In genomic region chr14:34103855-34104254, GRCm38 (mm10) we compare ENCODE assay signal across 30 mouse cellular contexts. TPM values are rescaled to one million over a fixed set of nuclear protein-coding genes. Genes with fewer than 3 reads are reported as not detected.
"Had no signal": no experiment of that assay in that cellular context is flagged by ENCODE, and none has a peak within 500 bp of the region (broad histone marks: within the 10 kb centered on the region; RNA-seq: fewer than 3 reads in every experiment).

No protein-coding gene starts in this region.

- H3K4me1 ChIP-seq: limb, embryonic 10.5 days; liver, embryonic 12.5 days; stomach, embryonic 15.5 days had no signal

- ATAC-seq: liver, embryonic 12.5 days had no signal

- H3K36me3 ChIP-seq: limb, embryonic 10.5 days; limb, embryonic 13.5 days; liver, embryonic 12.5 days; liver, embryonic 15.5 days; lung, embryonic 15.5 days; stomach, embryonic 15.5 days had no signal

- H3K4me2 ChIP-seq: limb, embryonic 13.5 days; liver, embryonic 12.5 days; liver, embryonic 15.5 days; lung, embryonic 15.5 days; midbrain, embryonic 11.5 days; stomach, embryonic 15.5 days had no signal

- H3K9ac ChIP-seq: limb, embryonic 13.5 days; liver, embryonic 12.5 days; liver, embryonic 15.5 days; lung, embryonic 15.5 days; stomach, embryonic 15.5 days had no signal

- H3K9me3 ChIP-seq: limb, embryonic 10.5 days; limb, embryonic 13.5 days; liver, embryonic 12.5 days; liver, embryonic 15.5 days; lung, embryonic 15.5 days; stomach, embryonic 15.5 days had no signal

- H3K4me3 ChIP-seq: limb, embryonic 10.5 days; limb, embryonic 13.5 days; liver, embryonic 12.5 days; liver, embryonic 15.5 days; lung, embryonic 15.5 days; stomach, embryonic 15.5 days had no signal

- H3K27ac ChIP-seq: limb, embryonic 10.5 days; limb, embryonic 13.5 days; liver, embryonic 12.5 days; liver, embryonic 15.5 days; lung, embryonic 15.5 days; stomach, embryonic 15.5 days had no signal

- H3K27me3 ChIP-seq: limb, embryonic 13.5 days; liver, embryonic 12.5 days; liver, embryonic 15.5 days; lung, embryonic 15.5 days; stomach, embryonic 15.5 days had no signal

- DNase-seq: kidney, adult 9 months; kidney, postnatal 14 days; kidney, postnatal 4 days; liver; lung, adult 18-20 months; lung, postnatal 4 days; midbrain, embryonic 14.5 days; right cerebral cortex, adult 18-20 months; right cerebral cortex, postnatal 14 days; right cerebral cortex, postnatal 4 days; spleen, adult 18-20 months; thymus, postnatal 25 days had no signal

RNA-seq across cellular contexts. Expression of gene A630023A22Rik, which starts 1.3 kb away (rescaled TPM):
- total RNA-seq: layer of hippocampus, adult 18-20 months; layer of hippocampus, postnatal 14 days; left cerebral cortex, adult 18-20 months; left cerebral cortex, postnatal 25 days; megakaryocyte progenitor cell, adult 5-6 weeks; megakaryocyte-erythroid progenitor cell, adult 5-6 weeks; midbrain, postnatal 0 days had no signal
- polyA plus RNA-seq: kidney, embryonic 16.5 days; limb, embryonic 10.5 days; liver, embryonic 12.5 days; liver, embryonic 15.5 days; lung, embryonic 15.5 days; midbrain, embryonic 11.5 days; midbrain, embryonic 14.5 days; midbrain, postnatal 0 days; neural tube, embryonic 11.5 days; stomach, embryonic 15.5 days had no signal

RNA-seq across cellular contexts. Expression of gene Anxa8, which starts 18.1 kb away (rescaled TPM):
- total RNA-seq: megakaryocyte progenitor cell, adult 5-6 weeks; megakaryocyte-erythroid progenitor cell, adult 5-6 weeks had no signal
- polyA plus RNA-seq: liver, embryonic 12.5 days; midbrain, embryonic 14.5 days; neural tube, embryonic 14.5 days had no signal

RNA-seq across cellular contexts. Expression of gene Npy4r, which starts 48.4 kb away (rescaled TPM):
- total RNA-seq: layer of hippocampus, adult 18-20 months; left cerebral cortex, adult 18-20 months; left cerebral cortex, postnatal 25 days; megakaryocyte progenitor cell, adult 5-6 weeks; megakaryocyte-erythroid progenitor cell, adult 5-6 weeks had no signal
- polyA plus RNA-seq: limb, embryonic 10.5 days; limb, embryonic 13.5 days; liver, embryonic 12.5 days; midbrain, embryonic 11.5 days; neural tube, embryonic 11.5 days had no signal

RNA-seq across cellular contexts. Expression of gene Antxrl, which starts 51.3 kb away (rescaled TPM):
- total RNA-seq: layer of hippocampus, adult 18-20 months; layer of hippocampus, postnatal 14 days; left cerebral cortex, adult 18-20 months; left cerebral cortex, postnatal 25 days; megakaryocyte progenitor cell, adult 5-6 weeks; megakaryocyte-erythroid progenitor cell, adult 5-6 weeks; midbrain, postnatal 0 days had no signal
- polyA plus RNA-seq: kidney, embryonic 16.5 days; limb, embryonic 10.5 days; limb, embryonic 13.5 days; liver, embryonic 12.5 days; liver, embryonic 15.5 days; lung, embryonic 15.5 days; midbrain, embryonic 11.5 days; midbrain, embryonic 14.5 days; midbrain, postnatal 0 days; neural tube, embryonic 11.5 days; neural tube, embryonic 14.5 days; stomach, embryonic 15.5 days; thymus, postnatal 0 days had no signal
